Mouse (Mus musculus) heart, embryonic 12.5 days (tissue): ENCODE results near the gene Cx3cl1. TPM values are rescaled to one million over a fixed set of nuclear protein-coding genes. Genes with fewer than 3 reads are reported as not detected.

Experiments
- ATAC-seq: fragments of 200-750 bp; cut with Nextera tagmentation; 2 replicates; pipeline ENCODE4 v1.8.0; 2017; ENCODE audit warnings: moderate TSS enrichment, moderate library complexity; ENCODE audit not compliant: insufficient number of reproducible peaks, low FRiP score
- H3K27ac ChIP-seq: fragments of 300-500 bp; sonication (generic); 2 replicates; pipeline ENCODE4 v1.5.1; 2016; ENCODE audit warnings: mild to moderate bottlenecking, moderate library complexity; ENCODE audit not compliant: poor library complexity, severe bottlenecking
- H3K27me3 ChIP-seq: fragments of 300-500 bp; sonication (generic); replicated peaks from 2 replicates; pipeline ENCODE4 v1.6.1; 2016; ENCODE audit warnings: mild to moderate bottlenecking, moderate library complexity
- H3K36me3 ChIP-seq: fragments of 300-500 bp; sonication (generic); 2 replicates; pipeline ENCODE4 v1.6.1; 2016; ENCODE audit warnings: mild to moderate bottlenecking, moderate library complexity
- H3K4me1 ChIP-seq: fragments of 300-500 bp; sonication (generic); replicated peaks from 2 replicates; pipeline ENCODE4 v1.6.1; 2016; ENCODE audit warnings: mild to moderate bottlenecking
- H3K4me2 ChIP-seq: fragments of 300-500 bp; sonication (generic); 2 replicates; pipeline ENCODE4 v1.6.1; 2016; ENCODE audit warnings: mild to moderate bottlenecking, moderate library complexity
- H3K4me3 ChIP-seq: fragments of 300-500 bp; sonication (generic); 2 replicates; pipeline ENCODE4 v1.5.1; 2016; ENCODE audit warnings: mild to moderate bottlenecking
- H3K9ac ChIP-seq: fragments of 300-500 bp; sonication (generic); 2 replicates; pipeline ENCODE4 v1.6.1; 2016; ENCODE audit warnings: mild to moderate bottlenecking, moderate library complexity
- H3K9me3 ChIP-seq: fragments of 300-500 bp; sonication (generic); replicated peaks from 2 replicates; pipeline ENCODE4 v1.6.1; 2016; ENCODE audit warnings: mild to moderate bottlenecking, moderate library complexity
- WGBS: fragments of 180-500 bp; shearing (Covaris S2); methylation state at CpG from one replicate; pipeline ENCODE4 v1.1.7; 2016; 5-methylcytosine and 5-hydroxymethylcytosine counted together
- polyA plus RNA-seq: library from polyadenylated mRNA; unstranded; fragments of >200 nt; fragmentation: Nextera tagmentation; extraction: Ambion mirVana; gene quantifications from 2 replicates; pipeline ENCODE4 v1.2.1, GENCODE M21; 2016

The Cx3cl1 gene
- polyA plus RNA-seq, 1 experiment from 2014 or later, result 13.1 TPM

DNA sequence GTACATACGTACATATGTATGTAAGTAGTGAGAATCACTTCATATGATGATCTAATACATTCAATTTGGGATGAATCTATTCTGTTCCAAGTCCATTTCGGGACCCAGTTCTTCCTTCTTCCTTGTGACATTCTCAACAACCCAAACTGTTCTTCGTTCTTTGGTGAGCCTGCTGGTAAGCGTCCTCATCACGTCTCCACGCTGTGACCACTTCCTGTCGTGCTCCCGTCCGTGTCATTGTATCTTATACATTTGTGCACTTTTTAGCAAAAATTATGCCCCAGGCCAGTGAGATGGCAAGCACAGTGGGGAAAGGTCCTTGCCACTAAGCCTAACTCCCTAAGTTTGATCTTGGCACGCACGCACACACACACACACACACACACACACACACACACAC is 46.1 kb downstream of the Cx3cl1 start:
- Histone ChIP-seq H3K9ac (no peak overlapping the region), H3K27me3 (no peaks in the 10 kb centered on the region), H3K9me3 (no peaks in the 10 kb centered on the region), H3K27ac (no peak overlapping the region), H3K4me1 (no peaks in the 10 kb centered on the region), H3K4me3 (no peak overlapping the region), H3K36me3 (peaks cover 30% of the 10 kb centered on the region), H3K4me2 (no peak overlapping the region)
- 83% methylated on average over 11 of the region's 11 CpGs for WGBS
- no peak for ATAC-seq

- 0 out of 2 replicates have a peak, but pooled peaks have one; percentile 37 for ATAC-seq
- WGBS, result 41% methylated on average over 6 of the region's 6 CpGs
- Histone ChIP-seq H3K27ac (no peak overlapping the region), H3K27me3 (no peaks in the 10 kb centered on the region), H3K4me2 (no peak overlapping the region), H3K9me3 (no peaks in the 10 kb centered on the region), H3K9ac (no peak overlapping the region), H3K4me1 (no peaks in the 10 kb centered on the region), H3K4me3 (no peak overlapping the region), H3K36me3 (peaks cover 47% of the 10 kb centered on the region)
Observed at GRCm38 (mm10) chr8:94819671-94820179, 47.9 kb downstream of the Cx3cl1 start.

DNA sequence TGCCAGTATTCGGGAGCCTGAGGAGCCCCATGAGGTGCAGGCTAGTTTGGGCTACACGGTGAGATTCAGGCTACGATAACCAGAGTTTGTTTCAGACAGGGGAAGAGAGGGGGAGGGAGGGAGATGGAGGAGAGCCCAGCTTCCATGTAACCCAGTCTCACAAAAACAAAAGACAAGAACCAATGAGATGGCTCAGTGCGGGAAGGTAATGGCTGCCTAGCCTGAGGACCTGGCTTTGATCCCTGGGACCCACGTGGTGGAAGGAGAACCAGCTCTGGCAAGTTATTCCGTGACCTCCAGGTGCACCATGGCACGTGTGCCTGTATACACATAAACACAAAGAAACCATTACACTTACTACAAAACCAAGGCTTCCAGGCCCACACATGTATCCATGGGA is 48.7 kb downstream of the Cx3cl1 start:
- no peak overlapping the region for H3K4me2 ChIP-seq
- H3K27ac ChIP-seq, result no peak overlapping the region
- H3K4me1 ChIP-seq, result no peaks in the 10 kb centered on the region
- no peaks in the 10 kb centered on the region for H3K27me3 ChIP-seq
- no peaks in the 10 kb centered on the region for H3K9me3 ChIP-seq
- no peak overlapping the region for H3K4me3 ChIP-seq
- WGBS, result 90% methylated on average over 7 of the region's 7 CpGs
- H3K36me3 ChIP-seq, result peaks cover 55% of the 10 kb centered on the region
- no peak for ATAC-seq
- no peak overlapping the region for H3K9ac ChIP-seq

DNA sequence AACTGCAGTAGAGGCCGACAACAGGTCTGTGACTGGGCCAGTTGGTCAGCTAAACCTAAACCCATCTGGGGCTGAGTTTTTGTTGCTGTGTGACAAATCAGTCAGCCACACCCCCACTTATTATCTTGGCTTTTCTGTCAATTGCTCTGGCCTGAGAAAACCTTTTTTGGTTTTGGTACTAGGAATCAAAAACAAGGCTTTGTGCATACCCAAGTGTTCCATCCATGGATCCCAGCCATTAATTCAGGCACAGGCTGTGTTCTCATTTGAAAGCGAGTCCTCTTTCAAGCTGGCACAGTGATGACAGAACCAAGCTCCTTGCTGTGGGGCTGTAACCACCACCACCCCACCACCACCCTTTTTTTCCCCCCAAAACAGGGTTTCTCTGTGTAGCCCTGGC is 49.6 kb downstream of the Cx3cl1 start:
- Histone ChIP-seq H3K4me2 (no peak overlapping the region), H3K9me3 (no peaks in the 10 kb centered on the region), H3K36me3 (peaks cover 58% of the 10 kb centered on the region), H3K4me3 (no peak overlapping the region), H3K9ac (no peak overlapping the region), H3K27me3 (no peaks in the 10 kb centered on the region), H3K4me1 (no peaks in the 10 kb centered on the region), H3K27ac (no peak overlapping the region)
- no peak for ATAC-seq
- WGBS, result 94% methylated on average over 2 of the region's 2 CpGs

DNA sequence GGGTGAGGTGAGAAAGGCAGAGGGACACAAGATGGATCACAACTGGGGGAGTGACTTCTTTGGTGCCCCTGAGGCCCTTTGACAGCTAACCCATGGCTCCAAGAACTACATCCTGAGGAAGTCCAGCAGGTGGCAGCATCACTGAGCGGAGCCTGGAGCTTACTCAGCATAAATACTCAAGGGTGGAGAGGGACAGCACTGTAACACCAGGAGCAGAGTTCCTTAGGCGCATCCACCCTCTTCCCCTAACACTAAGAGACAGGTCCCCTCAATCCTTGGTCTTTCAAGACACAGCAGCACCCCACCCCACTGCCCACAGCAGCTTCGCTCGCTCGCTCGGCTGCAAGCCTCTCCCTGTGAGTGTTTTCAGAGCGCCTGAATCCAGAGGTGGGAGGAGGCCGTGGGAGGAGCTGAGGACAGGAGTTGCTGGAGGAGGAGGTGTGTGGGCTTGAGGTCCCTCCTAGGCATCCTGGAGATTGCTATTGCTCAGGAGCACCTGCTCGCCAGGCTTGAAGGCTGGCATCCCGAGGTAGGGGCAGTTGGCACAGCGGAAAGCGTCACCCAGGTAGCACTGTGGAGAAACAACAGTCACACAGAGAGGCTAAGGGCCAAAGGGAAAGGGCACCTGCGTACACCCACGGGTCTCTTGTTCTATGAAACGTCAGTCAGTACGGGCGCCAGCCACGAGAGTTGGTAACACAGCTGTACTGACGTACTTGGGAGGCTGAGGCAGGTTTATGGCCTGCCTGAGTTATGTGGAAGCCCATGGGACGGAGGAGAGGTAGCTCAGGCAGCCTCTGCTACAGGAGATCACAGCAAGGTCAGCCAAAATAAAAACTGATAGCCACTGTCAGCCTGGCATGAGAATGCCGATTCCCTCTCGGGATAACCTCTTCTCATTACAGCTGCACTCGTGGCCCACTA is 51.1 kb downstream of the Cx3cl1 start:
- H3K9me3 ChIP-seq, result no peaks in the 10 kb centered on the region
- H3K27me3 ChIP-seq, result no peaks in the 10 kb centered on the region
- no peaks in the 10 kb centered on the region for H3K4me1 ChIP-seq
- peaks cover 71% of the 10 kb centered on the region for H3K36me3 ChIP-seq
- H3K4me3 ChIP-seq, result no peak overlapping the region
- H3K4me2 ChIP-seq, result no peak overlapping the region
- 78% methylated on average over 23 of the region's 23 CpGs for WGBS
- no peak overlapping the region for H3K27ac ChIP-seq
- ATAC-seq, result peak; percentile 61
- no peak overlapping the region for H3K9ac ChIP-seq

- H3K4me2 ChIP-seq, result no peak overlapping the region
- 90% methylated on average over 6 of the region's 6 CpGs for WGBS
Observed at GRCm38 (mm10) chr8:94825170-94825569, 53.4 kb downstream of the Cx3cl1 start.

GRCm38 (mm10) chr8:94826210-94826609 is 54.4 kb downstream of the Cx3cl1 start:
- WGBS, result 89% methylated on average over 5 of the region's 5 CpGs
- Histone ChIP-seq H3K36me3 (peaks cover 84% of the 10 kb centered on the region), H3K27me3 (no peaks in the 10 kb centered on the region), H3K27ac (no peak overlapping the region), H3K4me1 (no peaks in the 10 kb centered on the region), H3K4me3 (no peak overlapping the region), H3K4me2 (no peak overlapping the region), H3K9ac (no peak overlapping the region), H3K9me3 (no peaks in the 10 kb centered on the region)
- no peak for ATAC-seq

More at GRCm38 (mm10) chr8:94825170-94825569, 53.4 kb downstream of the Cx3cl1 start:
- Histone ChIP-seq H3K9me3 (no peaks in the 10 kb centered on the region), H3K4me3 (no peak overlapping the region), H3K9ac (no peak overlapping the region), H3K36me3 (peaks cover 86% of the 10 kb centered on the region), H3K4me1 (no peaks in the 10 kb centered on the region), H3K27ac (no peak overlapping the region), H3K27me3 (no peaks in the 10 kb centered on the region)
- no peak for ATAC-seq

DNA sequence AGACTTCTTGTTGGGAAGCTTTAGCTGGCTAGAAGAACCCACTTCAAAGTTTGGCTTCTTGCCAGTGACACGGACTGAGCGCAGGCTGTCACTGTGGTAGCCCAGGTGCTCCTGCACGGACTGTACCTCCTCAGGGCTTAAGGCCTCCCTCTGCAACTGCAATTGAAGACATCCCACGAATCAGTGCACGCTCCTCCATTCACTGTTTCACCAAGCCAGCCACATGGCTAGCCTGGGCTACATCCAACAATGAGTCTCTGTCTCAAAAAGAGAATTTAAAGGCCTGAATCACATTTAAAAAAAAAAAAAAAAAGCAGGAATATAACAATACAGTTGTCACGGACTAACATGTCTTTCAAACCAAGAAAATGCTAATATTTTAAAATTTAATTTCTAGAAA is 56.5 kb downstream of the Cx3cl1 start:
- H3K9me3 ChIP-seq, result no peaks in the 10 kb centered on the region
- peaks cover 78% of the 10 kb centered on the region for H3K36me3 ChIP-seq
- 83% methylated on average over 6 of the region's 6 CpGs for WGBS
- H3K27ac ChIP-seq, result no peak overlapping the region
- no peak overlapping the region for H3K4me3 ChIP-seq
- no peaks in the 10 kb centered on the region for H3K27me3 ChIP-seq
- H3K4me2 ChIP-seq, result no peak overlapping the region
- ATAC-seq, result no peak
- H3K4me1 ChIP-seq, result no peaks in the 10 kb centered on the region
- H3K9ac ChIP-seq, result no peak overlapping the region

Other genes with a start within 250 kb of the Cx3cl1 start
- 7.0 and 7.7 TPM in 2 replicates for gene Cpne2, start 239.0 kb upstream of the Cx3cl1 start, polyA plus RNA-seq
- 25.4 and 26.0 TPM in 2 replicates for gene Rspry1, start 170.1 kb upstream of the Cx3cl1 start, polyA plus RNA-seq
- gene Fam192a, start 170.0 kb upstream of the Cx3cl1 start, polyA plus RNA-seq, result 44.9 and 48.1 TPM in 2 replicates
- 129 and 142 TPM in 2 replicates for gene Arl2bp, start 105.4 kb upstream of the Cx3cl1 start, polyA plus RNA-seq
- gene Pllp, start 75.7 kb upstream of the Cx3cl1 start, polyA plus RNA-seq, result 0.13 TPM in 1 of 2 replicates, not detected in the other
- gene Ccl22, start 26.4 kb upstream of the Cx3cl1 start, polyA plus RNA-seq, result not detected in 2 replicates
- 0.75 TPM in 1 of 2 replicates, not detected in the other for gene Ccl17, start 38.4 kb downstream of the Cx3cl1 start, polyA plus RNA-seq
- gene Coq9, start 66.3 kb downstream of the Cx3cl1 start, polyA plus RNA-seq, result 118 and 121 TPM in 2 replicates
- 102 and 109 TPM in 2 replicates for gene Ciapin1, start 66.3 kb downstream of the Cx3cl1 start, polyA plus RNA-seq
- 122 and 126 TPM in 2 replicates for gene Polr2c, start 85.4 kb downstream of the Cx3cl1 start, polyA plus RNA-seq
- gene Dok4, start 104.3 kb downstream of the Cx3cl1 start, polyA plus RNA-seq, result 53.3 and 54.2 TPM in 2 replicates
- gene Ccdc102a, start 146.1 kb downstream of the Cx3cl1 start, polyA plus RNA-seq, result 26.2 and 28.2 TPM in 2 replicates
- gene Adgrg5, start 151.7 kb downstream of the Cx3cl1 start, polyA plus RNA-seq, result 0.09 TPM in 1 of 2 replicates, not detected in the other
- gene Adgrg1, start 202.7 kb downstream of the Cx3cl1 start, polyA plus RNA-seq, result 4.9 and 6.0 TPM in 2 replicates
- 2.7 and 3.1 TPM in 2 replicates for gene Adgrg3, start 245.7 kb downstream of the Cx3cl1 start, polyA plus RNA-seq